Mouse (Mus musculus) ES-CJ7 (cell line): ENCODE measurements around the gene Racgap1.
A peak's percentile ranks its signal among the peaks of the same experiment; 100 is the strongest.

Experiments
- DNase-seq: peaks from one replicate; pipeline ENCODE4 v3.0.0; 2011; ENCODE audit warnings: low read depth, low spot score

Gene Racgap1

DNA sequence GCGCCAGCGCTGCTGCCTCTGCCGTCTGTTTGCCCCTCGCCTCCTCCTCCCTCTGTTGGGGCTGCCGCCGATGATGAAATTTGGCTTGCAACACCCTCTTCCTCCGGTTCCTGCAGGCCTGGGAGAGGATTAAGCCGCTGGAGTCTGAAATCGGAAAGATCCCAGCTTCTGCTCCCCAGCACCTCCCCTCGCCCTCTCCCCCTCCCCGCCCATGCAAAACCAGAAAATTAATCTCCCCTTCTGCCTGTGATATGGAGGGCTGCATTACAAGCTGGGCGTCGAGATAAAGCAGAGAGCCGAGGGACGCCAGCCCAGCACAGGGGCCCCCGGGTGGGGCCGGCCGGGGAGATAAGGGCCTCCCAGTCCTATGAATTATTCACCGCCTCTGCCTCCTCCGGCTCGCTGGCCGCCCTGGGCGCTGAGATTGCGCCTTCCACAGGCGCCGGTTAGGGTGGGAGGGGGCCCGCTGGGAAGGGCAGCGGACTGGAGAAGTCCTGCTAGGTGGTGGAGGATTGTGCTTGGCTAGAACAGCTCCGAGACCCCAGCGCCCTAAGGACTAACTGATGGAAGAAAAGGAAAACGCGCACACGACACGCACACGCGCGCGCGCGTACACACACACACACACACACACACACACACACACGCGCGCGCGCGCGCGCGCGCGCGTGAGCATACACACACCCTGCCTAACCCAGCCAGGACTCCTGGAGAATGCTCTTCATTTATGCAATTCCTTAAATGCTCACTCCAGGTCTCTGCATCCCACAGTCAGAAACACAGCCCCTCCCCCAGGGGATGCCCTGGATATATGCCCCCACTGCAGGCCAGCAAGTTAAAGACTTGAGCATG, 13.4 kb upstream of the Racgap1 start:
- peak; percentile 44 for DNase-seq

DNA sequence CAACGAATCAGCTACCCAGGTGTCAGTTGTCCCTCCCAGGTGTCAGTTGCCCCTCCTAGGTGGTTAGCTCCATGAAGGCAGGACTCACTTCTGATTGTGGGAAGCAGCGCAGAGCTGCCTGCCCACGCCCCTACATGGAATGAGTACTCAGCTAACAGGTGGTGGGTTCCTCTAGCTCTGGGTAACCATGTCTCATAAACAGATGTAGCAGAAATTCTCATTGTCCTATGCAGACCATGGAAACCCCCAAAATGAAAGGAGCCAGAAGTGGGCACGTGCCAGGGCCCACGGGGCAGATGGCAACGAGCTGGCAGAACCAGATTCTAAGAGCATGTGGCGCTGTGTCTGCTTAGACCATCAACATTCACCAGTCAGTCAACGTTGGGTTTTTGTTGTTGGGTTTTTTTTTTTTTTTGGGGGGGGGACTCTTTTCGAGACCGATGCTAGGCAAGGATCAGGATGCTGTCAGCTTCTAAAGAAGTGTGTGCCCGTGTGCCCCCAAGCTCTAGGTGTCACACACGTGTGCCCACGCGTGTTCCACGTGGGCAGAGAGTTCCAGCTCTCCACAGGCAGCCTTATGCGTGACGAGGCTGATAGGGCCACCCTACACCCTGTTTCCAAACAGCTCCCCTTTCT, 12.6 kb upstream of the Racgap1 start:
- DNase-seq: peak; percentile 50

DNA sequence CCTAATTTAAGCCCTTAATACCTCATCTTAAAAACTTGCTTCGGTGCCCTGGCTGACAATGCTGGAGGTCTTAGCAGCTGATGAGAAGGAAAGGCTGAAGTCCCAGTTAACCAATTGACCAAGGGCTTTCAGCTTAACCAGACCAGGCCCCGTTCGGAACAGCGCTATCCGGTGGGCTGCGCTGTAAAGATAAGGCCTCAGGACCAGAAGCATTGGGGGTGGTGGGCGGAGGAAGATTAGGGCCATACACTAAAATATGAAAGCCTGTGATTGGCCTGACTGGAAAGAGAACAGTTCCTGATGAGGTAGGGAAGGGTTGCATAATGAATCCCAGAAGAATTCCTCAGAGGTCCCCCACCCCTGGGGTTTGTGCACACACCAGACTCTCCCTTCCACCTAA, 10.9 kb upstream of the Racgap1 start:
- no peak for DNase-seq

DNA sequence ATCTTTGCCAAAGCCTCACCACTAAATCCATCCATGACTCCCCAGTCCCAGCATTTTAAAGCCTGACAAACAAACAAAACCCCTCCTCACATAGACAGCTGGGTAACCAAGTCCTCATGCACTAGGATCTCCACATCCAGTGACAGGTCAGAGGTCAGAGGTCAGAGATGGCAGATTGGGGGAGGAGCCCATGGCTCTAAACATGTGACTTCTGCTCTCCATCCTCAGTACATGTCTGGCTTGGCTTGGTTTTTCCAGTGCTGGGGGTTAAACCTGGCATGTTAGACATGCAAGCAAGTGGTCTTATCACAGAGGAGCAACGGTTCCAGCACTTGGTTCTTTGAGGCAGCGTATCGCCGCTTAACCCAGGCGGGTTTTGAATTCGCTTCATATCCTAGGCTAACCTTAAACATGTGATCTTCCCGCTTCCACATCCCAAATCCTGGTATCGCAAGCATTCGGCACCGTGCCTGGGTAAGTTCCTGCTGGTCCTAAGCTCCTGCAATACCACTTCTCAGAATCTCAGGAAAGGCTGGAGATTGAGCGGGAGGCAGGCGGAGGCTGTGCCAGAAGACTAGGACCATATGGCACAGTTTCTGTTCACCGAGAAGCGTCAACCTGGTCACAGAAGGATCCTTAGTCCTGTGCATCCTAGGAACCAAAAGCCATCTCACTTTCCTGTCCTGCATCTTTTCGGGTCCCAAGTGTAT, 9.8 kb upstream of the Racgap1 start:
- DNase-seq: no peak

DNA sequence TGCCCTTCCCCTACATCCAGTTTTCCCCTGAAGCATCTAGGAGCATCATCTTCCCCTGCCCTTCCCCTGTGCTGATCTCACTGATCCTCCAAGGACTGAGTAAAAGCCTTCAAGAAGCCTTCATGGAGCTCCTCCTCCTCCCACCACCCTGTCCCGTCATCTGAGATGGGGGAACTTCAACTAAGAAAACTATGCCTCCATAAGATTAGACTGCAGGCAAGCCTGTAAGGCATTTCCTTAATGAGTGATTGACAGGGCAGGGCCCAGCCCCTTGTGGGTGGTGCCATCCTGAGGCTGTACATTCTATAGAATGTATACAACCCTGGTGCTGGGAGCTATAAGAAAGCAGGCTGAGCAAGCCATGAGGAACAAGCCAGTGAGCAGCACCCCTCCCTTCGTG, 7.0 kb upstream of the Racgap1 start:
- peak; percentile 51 for DNase-seq

DNA sequence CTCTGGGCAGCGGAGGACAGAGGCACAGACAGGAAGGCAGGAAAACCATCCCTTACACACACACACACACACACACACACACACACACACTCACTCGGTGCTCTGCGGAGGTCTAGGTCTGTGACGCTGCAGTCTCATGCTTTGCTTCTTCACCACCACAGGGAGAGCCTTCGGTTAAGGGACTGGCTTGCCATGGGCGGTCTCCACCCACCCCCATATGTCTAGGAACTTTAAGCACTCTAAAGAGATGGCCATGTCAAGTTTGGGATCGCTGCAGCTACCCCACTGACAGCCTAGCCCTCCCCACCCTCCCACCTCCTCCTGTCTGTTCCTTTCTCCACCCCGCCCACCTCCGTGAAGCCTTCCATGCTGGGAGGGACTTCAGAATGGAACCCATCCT, 4.5 kb upstream of the Racgap1 start:
- no peak for DNase-seq

DNA sequence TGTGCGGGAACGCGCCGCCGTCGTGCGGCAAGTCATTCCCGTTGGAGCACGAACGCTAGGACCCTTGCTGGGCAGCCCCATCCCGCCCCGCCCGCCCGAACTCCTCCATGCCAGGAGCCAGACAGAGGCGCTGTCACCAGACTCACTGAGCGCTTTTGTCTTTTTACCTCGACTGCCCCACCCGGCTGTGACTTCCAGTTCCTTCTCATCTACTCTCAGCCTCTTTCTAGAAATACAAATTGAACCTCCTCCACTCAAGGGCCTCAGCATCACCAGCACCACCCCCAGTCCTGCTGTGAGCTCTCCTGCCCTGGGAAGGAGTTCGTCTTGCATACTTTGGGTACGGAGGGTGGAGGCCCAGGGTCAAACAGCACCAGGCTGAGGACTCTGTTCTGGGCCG, 2.4 kb upstream of the Racgap1 start:
- peak; percentile 79 for DNase-seq

DNA sequence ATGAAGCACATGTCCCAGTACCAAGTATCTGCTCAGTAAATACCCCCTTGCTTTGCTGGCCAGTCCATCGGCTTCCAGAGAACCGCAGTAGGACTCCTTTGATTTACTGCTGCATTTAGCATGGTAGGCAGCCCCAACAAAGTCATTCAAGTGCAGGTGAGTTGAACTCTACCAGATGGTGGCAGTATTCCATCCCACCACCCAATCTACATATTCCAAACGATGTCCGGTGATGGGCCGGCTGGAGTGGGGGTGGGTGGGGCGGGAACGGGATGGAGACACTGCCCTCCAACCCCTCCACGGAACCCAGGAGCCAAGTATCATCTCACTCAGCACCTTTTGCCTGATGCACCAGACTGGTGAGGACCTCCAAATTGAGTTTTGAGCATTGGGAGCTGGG, 1.8 kb upstream of the Racgap1 start:
- peak; percentile 90 for DNase-seq

DNA sequence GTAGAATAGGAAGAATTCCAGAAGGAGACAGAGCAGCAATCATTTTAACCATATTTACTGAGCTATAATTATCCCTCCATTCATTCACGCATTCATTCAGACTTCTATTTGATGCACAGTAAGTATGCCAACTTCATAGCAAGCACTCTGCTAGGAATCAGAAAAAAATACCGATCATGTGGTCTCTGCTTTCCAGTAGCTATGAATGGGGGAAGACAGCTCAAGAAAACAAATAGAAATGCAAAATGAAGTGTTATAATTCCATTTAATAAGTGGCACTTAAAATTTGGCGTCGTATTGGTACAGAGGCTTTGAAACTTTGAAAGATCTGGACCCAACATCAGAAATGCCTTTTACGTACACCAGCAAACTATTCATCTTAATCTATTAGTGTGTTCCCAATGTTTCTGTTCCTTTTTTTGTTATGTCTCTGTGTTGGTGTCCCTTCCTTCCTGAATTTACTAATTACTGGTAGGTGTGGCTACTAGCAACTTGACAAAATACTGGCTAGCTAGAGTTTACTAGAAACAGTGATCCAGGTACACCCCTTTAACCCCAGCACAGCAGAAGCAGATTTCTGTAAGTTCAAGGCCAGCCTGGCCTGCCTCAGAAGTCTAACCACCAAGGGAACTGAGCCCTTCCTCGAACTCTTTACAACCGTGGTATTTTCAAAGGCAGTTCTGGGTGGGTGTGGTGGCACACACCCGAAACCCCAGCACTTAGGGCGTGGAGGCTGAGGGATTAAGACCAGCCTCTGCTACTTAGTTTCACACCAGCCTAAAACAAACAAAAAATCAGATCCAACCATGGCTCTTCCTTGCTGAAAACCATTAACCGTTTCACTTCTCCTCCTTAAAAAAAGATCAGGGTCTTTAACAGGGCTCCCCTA, 772 bp upstream of the Racgap1 start:
- peak; percentile 67 for DNase-seq

DNA sequence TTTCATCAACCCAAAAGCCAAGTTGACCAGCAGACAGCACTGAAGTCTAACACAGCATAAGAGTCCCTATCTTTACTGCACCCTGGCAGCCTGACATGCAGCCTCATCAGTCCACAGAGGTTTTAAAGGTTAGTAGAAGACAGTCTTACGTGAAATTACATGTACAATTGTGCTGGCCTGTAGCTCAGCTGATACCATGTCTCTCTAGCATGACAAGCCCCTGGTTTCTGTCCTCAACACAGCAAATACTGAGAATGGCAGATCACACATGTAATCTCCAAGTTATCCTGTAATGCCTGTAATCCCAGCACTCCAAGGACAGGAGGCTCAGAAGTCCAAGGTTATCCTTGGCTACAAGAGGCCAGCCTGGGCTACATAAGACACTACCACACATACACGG, 1.2 kb downstream of the Racgap1 start:
- DNase-seq: no peak

DNA sequence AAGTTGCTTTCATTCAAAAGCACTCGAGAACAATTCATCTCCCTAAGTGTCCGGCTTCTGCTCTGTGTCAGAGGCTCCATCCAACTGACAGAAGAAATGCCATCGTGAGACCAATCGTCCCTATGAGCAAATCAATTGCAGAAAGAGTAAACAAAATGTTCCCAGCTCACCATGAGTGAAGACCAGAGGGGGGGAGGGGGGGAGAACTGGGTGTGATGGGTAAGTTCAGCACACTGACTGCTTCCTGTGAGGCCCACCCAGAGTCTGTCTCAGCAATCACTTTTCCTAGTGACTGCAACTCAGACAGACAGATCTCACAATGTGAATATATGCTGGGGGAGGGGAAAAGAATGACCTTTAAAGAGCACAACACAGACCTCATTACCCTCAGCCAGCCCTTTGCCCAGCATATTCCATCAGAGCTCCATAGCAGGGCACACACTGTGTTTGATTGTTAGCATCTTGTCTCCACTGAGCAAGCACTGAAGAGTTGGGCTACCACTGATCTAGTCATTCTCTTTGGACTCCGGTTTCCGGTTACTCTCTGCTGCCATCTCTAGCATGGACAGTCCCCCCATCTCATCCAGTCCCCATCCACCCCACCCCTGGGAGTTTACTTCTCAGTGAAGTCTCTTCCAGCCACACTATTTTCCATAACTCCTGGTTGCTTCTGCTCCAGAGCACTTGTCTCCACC, 2.2 kb downstream of the Racgap1 start:
- no peak for DNase-seq

DNA sequence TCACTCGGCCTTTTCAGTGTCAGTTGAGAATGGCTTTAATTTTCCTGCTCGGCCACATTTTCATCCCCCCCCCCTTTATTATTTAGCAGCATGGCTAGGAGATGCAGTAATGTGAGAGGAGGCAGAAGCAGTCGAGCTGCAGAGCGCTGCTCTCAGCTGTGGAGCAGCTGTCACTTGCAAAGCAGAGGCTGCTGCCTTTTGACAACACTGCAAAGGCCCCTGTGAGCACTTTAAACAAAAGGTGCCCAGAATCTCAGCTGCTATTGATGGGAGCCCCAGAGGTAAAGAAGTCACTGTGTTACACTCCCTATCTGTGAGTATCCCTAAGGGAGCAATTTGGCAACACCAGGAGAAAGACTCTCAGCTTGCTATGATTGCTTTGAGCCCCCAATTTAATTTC, 3.1 kb downstream of the Racgap1 start:
- no peak for DNase-seq

DNA sequence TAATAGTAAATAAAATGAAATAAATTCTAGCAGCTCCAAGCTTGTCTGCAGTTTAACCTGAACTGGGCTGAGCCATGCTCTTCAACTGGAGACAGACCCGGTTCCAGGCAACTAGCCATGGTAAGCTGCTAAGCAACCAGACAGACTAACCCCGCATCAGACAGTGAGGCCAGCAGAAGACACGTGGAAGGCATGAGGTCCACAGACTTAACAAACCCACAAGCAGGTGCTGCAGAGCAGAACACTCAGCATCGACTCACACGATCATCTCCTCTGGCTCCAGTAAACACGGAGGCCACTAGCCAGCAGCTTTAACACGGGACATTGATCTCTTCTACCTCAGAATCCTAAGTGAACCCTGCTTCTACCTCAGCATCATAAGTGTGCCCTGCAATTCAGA, 6.7 kb downstream of the Racgap1 start:
- DNase-seq: no peak

DNA sequence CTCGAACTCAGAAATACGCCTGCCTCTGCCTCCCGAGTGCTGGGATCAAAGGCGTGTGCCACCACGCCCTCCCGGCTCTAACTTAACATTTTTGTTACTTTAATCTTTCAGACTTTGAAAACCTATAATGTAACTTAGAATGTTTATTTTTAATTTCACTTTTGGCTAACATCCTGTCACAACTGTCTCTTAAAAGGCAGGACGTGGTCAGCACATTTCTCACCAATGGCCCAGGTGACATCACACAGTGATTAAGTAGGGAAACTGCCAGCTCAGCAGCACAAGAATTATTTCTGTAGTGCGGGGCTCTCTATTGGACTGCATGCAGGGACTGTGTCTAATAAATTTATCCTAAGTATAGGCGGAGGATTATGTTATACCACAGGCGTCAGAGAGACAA, 7.6 kb downstream of the Racgap1 start:
- no peak for DNase-seq

DNA sequence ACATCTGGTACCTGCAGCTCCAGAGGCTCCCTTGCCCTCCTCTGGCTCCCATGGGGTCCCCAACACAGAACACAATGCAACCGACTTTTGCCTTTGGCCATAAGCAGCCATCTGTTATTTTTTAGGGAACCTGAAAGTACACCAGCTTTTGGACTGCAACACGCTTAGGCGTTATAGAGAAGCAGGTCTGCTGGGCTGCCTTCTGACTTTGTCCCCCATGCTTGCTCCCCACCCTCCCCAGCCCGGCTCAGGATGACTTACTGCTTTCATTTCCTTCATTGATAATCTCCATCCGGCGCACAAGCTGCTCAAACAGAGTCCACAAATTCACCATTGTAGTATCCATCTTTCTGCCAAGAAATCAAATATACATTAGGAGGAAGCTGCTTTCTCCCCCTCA, 8.8 kb downstream of the Racgap1 start:
- no peak for DNase-seq

DNA sequence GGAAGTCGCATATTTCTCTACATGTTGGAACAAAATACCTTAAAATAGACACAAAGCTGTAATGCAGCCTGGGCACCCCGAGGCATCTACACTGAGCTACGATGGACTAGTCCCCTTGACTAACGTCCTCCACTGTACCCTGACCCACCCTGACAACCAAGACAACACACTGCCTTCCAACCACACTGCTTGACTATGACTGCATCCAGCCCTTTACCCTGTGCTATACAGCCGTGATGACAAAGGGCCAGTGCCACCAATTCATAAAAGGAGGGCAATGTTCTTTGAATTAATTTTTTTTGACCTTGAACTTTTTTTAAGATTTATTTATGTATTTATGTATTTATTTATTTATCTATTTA, 13.4 kb downstream of the Racgap1 start:
- DNase-seq: no peak

DNA sequence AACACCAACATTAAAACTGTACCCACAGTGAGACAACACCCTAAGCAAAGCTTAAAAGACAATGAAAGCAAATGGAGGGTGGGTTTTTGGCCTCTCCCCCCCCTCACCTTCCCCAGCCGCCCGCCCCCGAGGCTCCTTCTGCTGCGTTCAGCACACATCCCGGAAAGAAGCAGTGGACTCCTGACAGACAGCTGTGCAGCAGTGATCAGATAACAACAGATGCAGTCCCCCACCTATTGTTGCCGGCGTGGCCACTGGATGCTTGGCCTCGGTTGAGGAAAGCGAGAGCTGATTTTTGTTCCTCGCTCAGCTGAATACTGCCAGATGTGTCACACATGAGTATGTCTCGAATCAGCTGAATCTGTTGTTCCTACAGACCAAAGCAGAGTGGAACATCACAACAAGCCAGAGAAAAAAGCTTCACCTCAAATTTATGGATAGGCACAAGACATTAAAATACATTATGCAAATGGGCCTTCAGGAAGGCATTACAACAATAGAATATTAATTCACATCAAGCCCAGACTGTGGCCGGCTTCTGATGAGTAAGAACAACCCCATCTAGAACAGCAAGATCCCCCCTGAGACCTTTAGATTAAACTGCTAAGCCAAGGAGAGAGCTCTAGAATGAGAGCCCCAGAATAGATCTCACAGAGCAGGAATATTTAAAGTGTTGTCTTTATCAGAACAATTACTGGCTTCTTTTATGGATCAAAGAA, 13.9 kb downstream of the Racgap1 start:
- no peak for DNase-seq

DNA sequence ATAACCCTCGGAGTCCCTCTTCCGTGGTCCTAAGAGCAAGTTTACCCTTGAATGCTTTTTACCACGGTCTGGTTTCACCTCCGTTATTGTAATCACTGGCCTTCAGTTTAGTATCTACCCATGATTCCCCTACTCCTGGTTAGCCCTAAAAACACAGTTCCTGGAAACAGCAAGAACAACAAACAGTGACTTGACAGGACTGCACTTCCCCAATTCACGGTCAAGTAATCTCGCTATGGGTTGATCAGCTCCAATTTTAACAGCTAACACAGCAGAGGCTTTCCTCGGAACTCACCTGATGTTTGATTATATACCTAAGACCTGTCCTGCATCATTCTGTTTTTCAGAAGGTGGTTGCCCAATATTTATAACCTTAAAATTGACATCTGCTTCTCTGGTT, 16.8 kb downstream of the Racgap1 start:
- DNase-seq: no peak

DNA sequence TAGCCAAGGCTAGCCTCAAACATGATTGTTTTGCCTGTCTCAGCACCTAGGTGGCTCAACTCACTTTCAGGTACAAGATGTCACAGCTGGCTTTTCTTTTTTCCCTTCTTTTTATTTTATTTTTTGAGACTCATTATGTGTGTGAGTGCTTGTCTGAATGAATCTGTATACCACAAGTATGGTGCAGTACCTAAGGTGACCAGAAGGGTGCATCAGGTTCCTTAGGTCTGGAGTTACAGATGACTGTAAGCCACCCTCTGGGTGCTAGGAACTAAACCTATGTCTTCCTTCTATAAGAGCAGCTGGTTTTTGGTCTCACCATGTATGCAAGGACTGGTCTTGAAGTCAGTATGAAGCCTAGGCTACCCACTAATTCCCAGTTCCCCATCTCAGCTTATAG, 19.8 kb downstream of the Racgap1 start:
- peak; percentile 79 for DNase-seq

DNA sequence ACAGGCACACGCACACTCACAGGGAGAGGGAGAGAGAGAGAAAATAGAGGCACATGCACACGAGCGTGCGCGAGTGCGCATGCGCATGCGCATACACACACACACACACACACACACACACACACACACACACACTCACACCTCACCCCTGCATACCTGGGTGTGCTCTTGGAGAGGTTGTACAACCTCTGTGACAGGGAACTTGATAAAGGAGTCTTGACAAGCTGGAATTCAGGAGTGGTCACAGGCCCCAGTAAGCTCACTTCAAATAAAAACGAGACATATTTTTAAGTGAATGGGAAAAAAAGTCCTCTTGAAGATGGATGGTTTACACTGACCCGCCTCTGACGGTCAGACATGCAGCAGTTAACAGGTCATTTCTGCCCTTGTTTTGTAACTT, 29.4 kb downstream of the Racgap1 start:
- no peak for DNase-seq

DNA sequence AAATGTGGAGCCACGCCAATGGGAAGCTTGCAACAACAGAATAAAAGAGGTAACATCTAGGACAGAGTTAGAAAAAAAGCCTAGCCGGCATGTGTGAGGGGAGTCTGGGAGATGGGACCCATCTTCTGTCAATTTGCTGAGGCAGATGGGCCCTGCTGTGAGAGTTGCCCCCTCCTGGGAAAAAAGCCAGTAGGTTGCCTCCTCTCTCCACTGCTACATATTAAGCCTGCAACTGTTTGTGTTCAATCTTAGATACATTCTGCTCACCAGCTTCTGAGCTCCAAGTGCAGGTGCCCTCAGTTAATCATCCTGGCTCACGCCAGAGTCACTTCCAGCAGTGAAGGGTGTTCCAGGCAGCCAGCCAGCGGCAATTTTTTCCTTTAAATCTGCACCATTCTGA, 31.6 kb downstream of the Racgap1 start:
- no peak for DNase-seq
